Mouse (Mus musculus): Measurements from ENCODE around the gene Ankar.

Gene Ankar

GRCm38 (mm10) chr1:72710753-72711653 lies 10.6 kb upstream of the Ankar start, which contains the start of gene Rpl37a:
Gene Rpl37a, plus strand, starts transcription at chr1:72711290.
- DNase-seq (ENCODE audit: low spot score in 2 of 2) = peak; percentile 92 to 95

DNA sequence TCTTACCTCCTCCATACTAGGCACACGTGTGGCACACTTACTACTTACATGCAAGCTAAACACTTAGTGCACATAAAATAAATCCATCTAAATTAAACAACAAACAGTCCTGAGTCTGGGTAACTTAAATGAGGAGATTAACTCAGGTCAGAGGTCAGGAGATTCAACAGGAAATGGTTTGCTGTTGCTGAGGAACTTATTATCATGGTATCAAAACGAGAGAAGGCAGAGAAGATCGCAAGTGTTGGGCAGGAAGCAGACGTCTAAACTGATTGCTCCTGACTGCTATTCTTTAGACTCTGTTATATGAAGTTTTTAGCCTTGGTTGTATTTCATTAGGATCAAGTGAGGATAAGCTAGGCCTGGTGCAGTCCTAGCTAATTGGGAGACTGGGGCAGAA lies 7.1 kb upstream of the Ankar start:
- DNase-seq (ENCODE audit: low spot score in 2 of 2) = no peak

- no peak for DNase-seq (ENCODE audit: low spot score in 2 of 2)
These were observed 1.7 kb downstream of the Ankar start for GRCm38 (mm10) chr1:72698651-72699050.

- DNase-seq (ENCODE audit: low spot score in 2 of 2) = no peak
These were observed 4.1 kb downstream of the Ankar start for GRCm38 (mm10) chr1:72696256-72696655.

- no peak for DNase-seq (ENCODE audit: low spot score in 2 of 2)
These were observed 27.3 kb downstream of the Ankar start for GRCm38 (mm10) chr1:72673070-72673469.

- DNase-seq (ENCODE audit: low spot score in 2 of 2) = no peak
These were observed 59.5 kb downstream of the Ankar start for GRCm38 (mm10) chr1:72640658-72641410.

DNA sequence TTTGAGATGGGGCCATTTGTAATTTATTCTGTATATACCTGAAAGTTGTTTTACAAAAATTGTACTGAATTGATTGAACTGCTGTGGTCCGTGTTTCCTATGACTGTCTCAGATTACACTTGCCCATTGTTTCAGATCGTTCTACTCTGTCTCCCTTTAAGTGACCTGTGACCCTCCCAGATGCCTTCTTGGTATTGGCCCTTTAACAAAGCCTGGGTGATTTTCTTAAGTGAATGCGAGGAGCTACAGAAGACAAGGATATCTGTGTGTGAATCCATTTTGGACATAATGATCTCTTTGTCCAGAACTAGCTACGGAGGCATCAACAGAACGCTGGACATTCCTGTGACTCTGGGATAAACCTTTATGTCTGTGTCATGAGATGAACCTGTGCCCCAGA lies 65.2 kb downstream of the Ankar start:
- no peak for DNase-seq (ENCODE audit: low spot score in 2 of 2)

GRCm38 (mm10) chr1:72612172-72612571 lies 88.2 kb downstream of the Ankar start:
- no peak for DNase-seq (ENCODE audit: low spot score in 2 of 2)

GRCm38 (mm10) chr1:72609887-72610877 lies 90.2 kb downstream of the Ankar start:
- no peak for DNase-seq (ENCODE audit: low spot score in 2 of 2)

- no peak for DNase-seq (ENCODE audit: low spot score in 2 of 2)
These were observed 91.2 kb downstream of the Ankar start for GRCm38 (mm10) chr1:72609129-72609528.

- DNase-seq (ENCODE audit: low spot score in 2 of 2) = no peak
These were observed 94.1 kb downstream of the Ankar start for GRCm38 (mm10) chr1:72606186-72606673.

- no peak for DNase-seq (ENCODE audit: low spot score in 2 of 2)
These were observed 97.6 kb downstream of the Ankar start for GRCm38 (mm10) chr1:72602803-72603202.

GRCm38 (mm10) chr1:72602186-72602585 lies 98.2 kb downstream of the Ankar start:
- no peak for DNase-seq (ENCODE audit: low spot score in 2 of 2)

DNA sequence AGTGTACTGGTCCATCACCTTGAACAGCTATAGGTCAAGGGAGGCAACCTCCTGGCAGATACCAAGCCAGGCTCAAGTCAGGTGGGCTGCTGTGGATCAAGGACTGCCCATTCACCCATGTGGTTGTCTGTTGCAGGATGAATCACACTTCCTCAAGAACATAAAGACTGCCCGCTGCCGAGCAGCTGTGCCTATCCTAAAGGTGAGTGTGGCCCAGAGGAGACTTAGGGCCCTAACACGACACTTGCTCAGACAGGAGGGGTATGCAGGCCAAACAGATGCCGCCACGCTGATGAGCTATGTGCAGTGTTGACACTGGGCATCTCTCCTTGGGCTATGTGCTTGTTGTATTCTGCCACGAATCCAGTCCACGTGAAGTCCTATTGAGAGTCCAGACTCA lies 99.1 kb downstream of the Ankar start:
- DNase-seq (ENCODE audit: low spot score in 2 of 2) = no peak

DNA sequence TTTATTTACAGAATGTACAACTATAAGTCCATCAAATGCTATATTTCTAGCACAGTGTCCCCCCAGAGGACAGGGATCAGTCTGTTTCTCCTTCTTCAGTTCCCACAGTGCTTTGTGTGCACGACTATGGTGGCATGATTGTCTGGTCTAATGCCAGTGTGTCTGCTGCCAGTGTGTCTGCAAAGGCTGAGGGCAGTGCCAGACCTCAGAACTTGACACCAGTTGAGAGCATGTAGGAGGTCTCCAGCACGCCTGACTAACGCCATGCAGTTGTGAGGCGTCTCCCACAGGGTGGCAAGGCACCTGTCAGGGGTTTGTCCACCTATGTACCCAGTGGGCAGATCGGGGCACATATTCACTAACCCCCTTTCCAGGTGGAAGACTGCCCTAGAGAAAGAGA lies 99.6 kb downstream of the Ankar start:
- DNase-seq (ENCODE audit: low spot score in 2 of 2) = no peak

- no peak for DNase-seq (ENCODE audit: low spot score in 2 of 2)
These were observed 101.0 kb downstream of the Ankar start for GRCm38 (mm10) chr1:72599146-72600101.

GRCm38 (mm10) chr1:72596231-72596630 lies 104.1 kb downstream of the Ankar start:
- DNase-seq (ENCODE audit: low spot score in 2 of 2) = no peak

DNA sequence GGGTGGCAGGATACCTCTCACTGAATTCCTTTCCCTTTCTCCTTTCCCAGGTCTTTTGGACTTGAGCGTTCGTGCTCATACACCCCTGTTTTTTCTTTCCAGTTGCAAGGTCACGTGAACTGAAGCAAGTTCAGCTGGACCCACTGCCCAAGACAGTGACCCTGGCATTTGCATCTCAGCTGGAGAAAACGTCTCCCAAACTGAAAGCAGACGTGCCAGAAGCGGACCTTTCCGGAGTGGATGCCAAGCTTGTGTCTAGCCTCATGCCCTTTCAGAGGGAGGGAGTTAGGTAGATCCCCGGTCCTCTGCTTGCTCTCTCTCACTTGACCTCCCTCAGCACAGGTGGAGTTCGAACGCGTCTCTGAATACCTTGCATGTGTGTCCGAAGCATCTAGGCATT lies 104.7 kb downstream of the Ankar start:
- DNase-seq (ENCODE audit: low spot score in 2 of 2) = no peak

GRCm38 (mm10) chr1:72593340-72593951 lies 106.9 kb downstream of the Ankar start:
- no peak for DNase-seq (ENCODE audit: low spot score in 2 of 2)
